Mouse (Mus musculus): ENCODE results near the gene Pde7b.

DNA sequence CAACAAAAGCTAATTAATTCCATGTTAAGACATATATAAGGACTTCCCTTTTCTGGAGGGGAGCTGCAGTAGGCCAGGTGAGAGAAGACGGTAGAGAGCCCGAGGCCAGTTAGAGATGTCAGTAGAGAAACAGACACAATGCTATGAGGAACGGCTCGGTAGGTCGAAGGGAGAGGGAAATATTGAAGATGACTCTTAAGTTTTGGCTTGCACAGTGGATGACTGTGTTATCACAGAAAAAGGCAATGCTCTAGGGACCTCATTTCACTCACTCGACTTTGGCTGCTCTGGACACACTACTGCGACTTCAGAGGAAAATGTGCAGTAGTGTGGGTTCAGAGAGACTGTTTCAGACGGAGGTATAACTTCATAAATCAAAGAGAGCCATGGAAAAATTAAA lies 234.6 kb downstream of the Pde7b start:
- TF ChIP-seq POLR2A (IDR thresholded peaks at IDR 0.05; ENCODE audit: borderline replicate concordance, extremely low read depth, insufficient read depth, insufficient read length, poor library complexity, severe bottlenecking) (no peak), CTCF (IDR thresholded peaks at IDR 0.05; ENCODE audit: borderline replicate concordance, extremely low read depth, insufficient read depth, insufficient read length) (no peak)

Measured in brain, embryonic 14.5 days (tissue).